Mouse (Mus musculus): ENCODE measurements around the gene Gm17509.

- TF ChIP-seq E2F4 (IDR thresholded peaks at IDR 0.05; ENCODE audit: insufficient read depth) (no peak), POLR2A (IDR thresholded peaks at IDR 0.05; ENCODE audit: insufficient read length, low read depth) (no peak), TCF12 (IDR thresholded peaks at IDR 0.05; ENCODE audit: insufficient read depth, poor library complexity, severe bottlenecking) (no peak), POLR2AphosphoS2 (IDR thresholded peaks at IDR 0.05; ENCODE audit: insufficient read length, low read depth) (no peak), REST (IDR thresholded peaks at IDR 0.05; ENCODE audit: insufficient read depth, insufficient read length) (no peak), MYOG (IDR thresholded peaks at IDR 0.05; ENCODE audit: control insufficient read depth in 1 of 3, insufficient read depth in 1 of 3, insufficient read length in 2 of 3, low read depth in 2 of 3) (no peak)
Measured at GRCm38 (mm10) chr13:117225561-117225960, 4.7 kb upstream of the Gm17509 start.

Measured in myocyte (in vitro differentiated cells).